Mouse (Mus musculus): ENCODE data around the gene Alpk1. TPM values are rescaled to one million over a fixed set of nuclear protein-coding genes. Genes with fewer than 3 reads are reported as not detected.

The Alpk1 gene
- polyA plus RNA-seq, 1 experiment from 2014 or later = 0.85 TPM

- H3K4me1 ChIP-seq (replicated peaks; ENCODE audit: control insufficient read depth, insufficient read depth, low read length) = no peaks in the 10 kb centered on the region
- 94% methylated on average over 3 of the region's 3 CpGs for WGBS
- no peaks in the 10 kb centered on the region for H3K9me3 ChIP-seq (ENCODE audit: control insufficient read depth)
- no peak overlapping the region for H3K4me2 ChIP-seq (replicated peaks; ENCODE audit: low read depth)
- peak; percentile 57 for TF ChIP-seq CTCF (IDR thresholded peaks at IDR 0.05; ENCODE audit: low read depth)
- no peak overlapping the region for H3K27ac ChIP-seq (ENCODE audit: low read depth, low read length)
- H3K4me3 ChIP-seq (ENCODE audit: low read depth, low read length) = no peak overlapping the region
- H3K9ac ChIP-seq (ENCODE audit: low read depth, low read length) = no peak overlapping the region
- no peaks in the 10 kb centered on the region for H3K36me3 ChIP-seq (ENCODE audit: control insufficient read depth, insufficient read depth)
- no peak for ATAC-seq
- no peaks in the 10 kb centered on the region for H3K27me3 ChIP-seq (replicated peaks; ENCODE audit: control insufficient read depth, insufficient read depth, low read length)
These were observed 38.9 kb downstream of the Alpk1 start for GRCm38 (mm10) chr3:127741473-127741872.

GRCm38 (mm10) chr3:127737876-127738275 is 42.5 kb downstream of the Alpk1 start:
- H3K4me3 ChIP-seq (ENCODE audit: low read depth, low read length) = no peak overlapping the region
- H3K27me3 ChIP-seq (replicated peaks; ENCODE audit: control insufficient read depth, insufficient read depth, low read length) = no peaks in the 10 kb centered on the region
- H3K4me2 ChIP-seq (replicated peaks; ENCODE audit: low read depth) = no peak overlapping the region
- 90% methylated on average over 5 of the region's 5 CpGs for WGBS
- no peak overlapping the region for H3K9ac ChIP-seq (ENCODE audit: low read depth, low read length)
- no peak for ATAC-seq
- H3K4me1 ChIP-seq (replicated peaks; ENCODE audit: control insufficient read depth, insufficient read depth, low read length) = no peaks in the 10 kb centered on the region
- H3K36me3 ChIP-seq (ENCODE audit: control insufficient read depth, insufficient read depth) = no peaks in the 10 kb centered on the region
- TF ChIP-seq CTCF (IDR thresholded peaks at IDR 0.05; ENCODE audit: low read depth) = no peak
- no peak overlapping the region for H3K27ac ChIP-seq (ENCODE audit: low read depth, low read length)
- no peaks in the 10 kb centered on the region for H3K9me3 ChIP-seq (ENCODE audit: control insufficient read depth)

- H3K36me3 ChIP-seq (ENCODE audit: control insufficient read depth, insufficient read depth) = no peaks in the 10 kb centered on the region
- WGBS = 87% methylated on average over 3 of the region's 3 CpGs
These were observed 44.9 kb downstream of the Alpk1 start for GRCm38 (mm10) chr3:127735395-127735794.

GRCm38 (mm10) chr3:127729513-127730137 is 50.7 kb downstream of the Alpk1 start:
- no peak overlapping the region for H3K27ac ChIP-seq (ENCODE audit: low read depth, low read length)
- ATAC-seq = no peak
- no peak overlapping the region for H3K9ac ChIP-seq (ENCODE audit: low read depth, low read length)
- no peaks in the 10 kb centered on the region for H3K4me1 ChIP-seq (replicated peaks; ENCODE audit: control insufficient read depth, insufficient read depth, low read length)
- WGBS = 82% methylated on average over 14 of the region's 14 CpGs
- no peaks in the 10 kb centered on the region for H3K36me3 ChIP-seq (ENCODE audit: control insufficient read depth, insufficient read depth)
- H3K4me2 ChIP-seq (replicated peaks; ENCODE audit: low read depth) = no peak overlapping the region
- no peak overlapping the region for H3K4me3 ChIP-seq (ENCODE audit: low read depth, low read length)
- no peaks in the 10 kb centered on the region for H3K9me3 ChIP-seq (ENCODE audit: control insufficient read depth)
- TF ChIP-seq CTCF (IDR thresholded peaks at IDR 0.05; ENCODE audit: low read depth) = no peak
- H3K27me3 ChIP-seq (replicated peaks; ENCODE audit: control insufficient read depth, insufficient read depth, low read length) = no peaks in the 10 kb centered on the region

More at GRCm38 (mm10) chr3:127735395-127735794, 44.9 kb downstream of the Alpk1 start:
- Histone ChIP-seq H3K9ac (ENCODE audit: low read depth, low read length) (no peak overlapping the region), H3K4me1 (replicated peaks; ENCODE audit: control insufficient read depth, insufficient read depth, low read length) (no peaks in the 10 kb centered on the region), H3K4me2 (replicated peaks; ENCODE audit: low read depth) (no peak overlapping the region), H3K4me3 (ENCODE audit: low read depth, low read length) (no peak overlapping the region), H3K27ac (ENCODE audit: low read depth, low read length) (no peak overlapping the region), H3K9me3 (ENCODE audit: control insufficient read depth) (no peaks in the 10 kb centered on the region), H3K27me3 (replicated peaks; ENCODE audit: control insufficient read depth, insufficient read depth, low read length) (no peaks in the 10 kb centered on the region)
- ATAC-seq = no peak
- TF ChIP-seq CTCF (IDR thresholded peaks at IDR 0.05; ENCODE audit: low read depth) = no peak

GRCm38 (mm10) chr3:127728851-127729512 is 51.3 kb downstream of the Alpk1 start:
- H3K4me3 ChIP-seq (ENCODE audit: low read depth, low read length) = no peak overlapping the region
- no peak overlapping the region for H3K27ac ChIP-seq (ENCODE audit: low read depth, low read length)
- no peaks in the 10 kb centered on the region for H3K4me1 ChIP-seq (replicated peaks; ENCODE audit: control insufficient read depth, insufficient read depth, low read length)
- no peaks in the 10 kb centered on the region for H3K27me3 ChIP-seq (replicated peaks; ENCODE audit: control insufficient read depth, insufficient read depth, low read length)
- no peak overlapping the region for H3K9ac ChIP-seq (ENCODE audit: low read depth, low read length)
- no peak overlapping the region for H3K4me2 ChIP-seq (replicated peaks; ENCODE audit: low read depth)
- 89% methylated on average over 17 of the region's 17 CpGs for WGBS
- no peak for ATAC-seq
- H3K36me3 ChIP-seq (ENCODE audit: control insufficient read depth, insufficient read depth) = no peaks in the 10 kb centered on the region
- no peak for TF ChIP-seq CTCF (IDR thresholded peaks at IDR 0.05; ENCODE audit: low read depth)
- H3K9me3 ChIP-seq (ENCODE audit: control insufficient read depth) = no peaks in the 10 kb centered on the region

GRCm38 (mm10) chr3:127728046-127728445 is 52.3 kb downstream of the Alpk1 start:
- H3K4me2 ChIP-seq (replicated peaks; ENCODE audit: low read depth) = no peak overlapping the region
- TF ChIP-seq CTCF (IDR thresholded peaks at IDR 0.05; ENCODE audit: low read depth) = no peak

More at GRCm38 (mm10) chr3:127728046-127728445, 52.3 kb downstream of the Alpk1 start:
- H3K9me3 ChIP-seq (ENCODE audit: control insufficient read depth) = no peaks in the 10 kb centered on the region
- no peak overlapping the region for H3K9ac ChIP-seq (ENCODE audit: low read depth, low read length)
- no peak for ATAC-seq
- no peaks in the 10 kb centered on the region for H3K4me1 ChIP-seq (replicated peaks; ENCODE audit: control insufficient read depth, insufficient read depth, low read length)
- no peaks in the 10 kb centered on the region for H3K27me3 ChIP-seq (replicated peaks; ENCODE audit: control insufficient read depth, insufficient read depth, low read length)
- H3K36me3 ChIP-seq (ENCODE audit: control insufficient read depth, insufficient read depth) = no peaks in the 10 kb centered on the region
- H3K27ac ChIP-seq (ENCODE audit: low read depth, low read length) = no peak overlapping the region
- 84% methylated on average over 9 of the region's 9 CpGs for WGBS
- H3K4me3 ChIP-seq (ENCODE audit: low read depth, low read length) = no peak overlapping the region

All from intestine, postnatal 0 days (tissue).